Mouse (Mus musculus) embryo, embryonic 9.5 days (tissue): ENCODE measurements at regions not wholly inside any gene's neighbourhood (a gene's known extent, or its start where the extent isn't known, plus 50 kb on each side); places are given as distances from the start of the nearest gene placed in this dataset.
"Not testable (repeated sequence)": the region's sequence is repeated elsewhere in the genome, so short reads cannot be mapped to it uniquely, and the experiment has no call there.

Source experiments
- DNase-seq: peaks from one replicate; pipeline ENCODE4 v3.0.0-alpha.2; 2017; ENCODE audit errors: extremely low spot score

- peak; percentile 67 for DNase-seq
Measured at GRCm38 (mm10) chr12:21784403-21784802, 367.0 kb upstream of the Ywhaq start.

DNA sequence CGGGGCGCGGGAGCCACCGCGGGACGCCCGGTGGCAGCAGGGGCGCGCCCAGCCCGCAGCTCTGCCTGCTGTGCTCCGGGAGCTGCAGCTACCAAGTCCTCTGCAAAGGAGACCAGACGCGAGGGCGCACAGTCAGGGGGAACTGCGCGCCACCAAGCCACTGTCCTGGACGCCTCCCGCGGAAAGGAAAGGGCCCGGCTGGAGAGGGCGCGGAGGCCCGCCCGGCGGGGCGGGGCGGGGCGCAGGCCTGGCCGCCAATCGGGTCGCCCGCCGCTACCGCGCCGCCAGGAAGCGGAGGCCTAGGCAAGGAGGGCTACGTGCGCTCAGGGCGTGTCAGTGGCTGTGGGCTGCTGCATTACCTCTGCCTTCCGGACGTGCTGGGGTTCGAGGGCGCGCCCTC, 361.3 kb upstream of the Ywhaq start:
- not testable (repeated sequence) for DNase-seq

DNA sequence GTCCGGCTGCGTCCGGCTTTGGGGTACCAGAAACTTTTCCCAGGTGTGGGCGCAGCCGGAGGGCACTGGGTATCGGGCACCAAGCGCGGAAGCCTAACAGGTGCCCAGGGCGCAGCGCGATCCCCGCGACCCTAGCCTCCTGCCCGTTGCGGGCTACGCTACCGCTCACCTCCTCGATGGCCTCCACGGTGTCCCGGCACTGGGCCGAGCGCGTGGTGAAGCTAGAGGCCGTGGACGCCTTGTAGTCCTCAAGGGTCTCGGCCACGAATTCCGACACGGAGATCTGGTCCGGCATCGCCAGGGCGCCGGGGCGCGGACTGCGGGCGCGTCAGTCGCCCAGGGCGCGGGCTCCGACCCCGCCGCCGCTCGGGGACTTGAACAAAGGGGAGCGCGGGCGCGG, 360.9 kb upstream of the Ywhaq start:
- peak; percentile 0 for DNase-seq

DNA sequence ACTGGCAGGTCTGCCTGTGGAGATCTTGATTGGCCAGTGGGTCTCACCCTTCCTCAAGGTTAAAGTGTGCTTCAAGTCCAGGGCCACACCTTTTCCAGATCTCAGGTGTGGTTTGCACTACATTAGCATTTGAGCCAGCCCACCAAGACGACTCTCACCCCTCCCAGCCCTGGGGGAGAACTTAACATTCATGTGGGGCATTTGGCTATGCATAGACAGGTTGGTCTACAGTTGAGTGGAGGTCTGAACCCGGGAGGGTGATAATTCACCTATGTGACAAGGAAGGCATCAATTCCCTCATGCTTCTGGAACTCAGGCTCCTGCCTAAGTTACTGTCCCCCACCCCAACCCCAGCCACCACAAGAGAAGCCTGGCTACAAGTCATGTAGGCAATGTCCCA, 350.3 kb upstream of the Ywhaq start:
- DNase-seq = not testable (repeated sequence)
